Mouse (Mus musculus): Measurements from ENCODE around the gene Casc1. TPM values are rescaled to one million over a fixed set of nuclear protein-coding genes. Genes with fewer than 3 reads are reported as not detected.

The Casc1 gene
- total and polyA plus RNA-seq, 3 experiments: 0.21 to 0.33 (median 0.25) TPM

- in situ Hi-C loops (cut with MboI; ENCODE audit: low pct_ligation_motif_present, low pct_unique_long_range_greater_than_20kb, low sequenced_read_pairs) (no loop called here), dilution Hi-C loops (cut with MboI; ENCODE audit: extremely low pct_ligation_motif_present, extremely low pct_unique_long_range_greater_than_20kb, low sequenced_read_pairs) (no loop called here)
- DNase-seq (ENCODE audit: extremely low read depth): no peak
- Histone ChIP-seq H3K4me2 (ENCODE audit: insufficient read depth, low read depth, poor library complexity, severe bottlenecking) (no peak overlapping the region), H3K27me3 (replicated peaks) (no peaks in the 10 kb centered on the region), H3K9ac (ENCODE audit: insufficient read depth, low read depth) (no peak overlapping the region), H3K36me3 (replicated peaks in 1 of 2; ENCODE audit: control insufficient read depth in 1 of 2, insufficient read depth in 1 of 2, low read length in 1 of 2) (peaks cover 7 to 54% of the 10 kb centered on the region in 2 experiments), H3K79me2 (replicated peaks; ENCODE audit: control insufficient read depth, extremely low read depth, insufficient read depth, poor library complexity, severe bottlenecking) (no peaks in the 10 kb centered on the region; the same call in 1 of the 2 replicates), H3K4me1 (ENCODE audit: control insufficient read depth in 1 of 2, insufficient read depth in 2 of 2) (peaks cover 0 to 10% of the 10 kb centered on the region in 2 experiments; a peak in 2 of 4 replicates), H3K4me3 (replicated peaks in 1 of 3; ENCODE audit: low read depth in 2 of 3, low read length in 2 of 3, poor library complexity in 1 of 3) (no peak overlapping the region), H3K9me3 (replicated peaks; ENCODE audit: low read length) (no peaks in the 10 kb centered on the region), H3K27ac (ENCODE audit: insufficient read depth, low read depth) (no peak overlapping the region)
- no peak for TF ChIP-seq BHLHE40 (IDR thresholded peaks at IDR 0.05; ENCODE audit: low read depth, low read length)
- TF ChIP-seq NELFE (IDR thresholded peaks at IDR 0.05; ENCODE audit: low read depth, low read length): no peak
- TF ChIP-seq USF1 (IDR thresholded peaks at IDR 0.05; ENCODE audit: low read depth, low read length): no peak
- no peak for TF ChIP-seq TCF12 (IDR thresholded peaks at IDR 0.05; ENCODE audit: low read depth, low read length)
- no peak for TF ChIP-seq HCFC1 (IDR thresholded peaks at IDR 0.05; ENCODE audit: low read depth, low read length)
Measured at GRCm38 (mm10) chr6:145226296-145226695, 15.5 kb upstream of the Casc1 start.

- Histone ChIP-seq H3K4me1 (ENCODE audit: control insufficient read depth in 1 of 2, insufficient read depth in 2 of 2) (peaks cover 0 to 10% of the 10 kb centered on the region in 2 experiments; a peak in 2 of 4 replicates), H3K27ac (ENCODE audit: insufficient read depth, low read depth) (no peak overlapping the region), H3K36me3 (replicated peaks in 1 of 2; ENCODE audit: control insufficient read depth in 1 of 2, insufficient read depth in 1 of 2, low read length in 1 of 2) (peaks cover 5 to 55% of the 10 kb centered on the region in 2 experiments), H3K4me2 (ENCODE audit: insufficient read depth, low read depth, poor library complexity, severe bottlenecking) (no peak overlapping the region), H3K4me3 (replicated peaks in 1 of 3; ENCODE audit: low read depth in 2 of 3, low read length in 2 of 3, poor library complexity in 1 of 3) (no peak overlapping the region), H3K9ac (ENCODE audit: insufficient read depth, low read depth) (no peak overlapping the region), H3K79me2 (replicated peaks; ENCODE audit: control insufficient read depth, extremely low read depth, insufficient read depth, poor library complexity, severe bottlenecking) (no peaks in the 10 kb centered on the region; the same call in 1 of the 2 replicates), H3K27me3 (replicated peaks) (no peaks in the 10 kb centered on the region), H3K9me3 (replicated peaks; ENCODE audit: low read length) (no peaks in the 10 kb centered on the region)
- TF ChIP-seq E2F4 (IDR thresholded peaks at IDR 0.05; ENCODE audit: insufficient replicate concordance, low read depth, low read length): no peak
- no peak for TF ChIP-seq MYC (IDR thresholded peaks at IDR 0.05; ENCODE audit: low read depth, low read length)
- TF ChIP-seq EP300 (IDR thresholded peaks at IDR 0.05; ENCODE audit: low read length): no peak
- TF ChIP-seq ETS1 (conservative IDR thresholded peaks at IDR 0.05; ENCODE audit: low read depth, low read length): no peak
- no peak for TF ChIP-seq NRF1 (IDR thresholded peaks at IDR 0.05; ENCODE audit: low read depth, low read length)
- in situ Hi-C loops (cut with MboI; ENCODE audit: low pct_ligation_motif_present, low pct_unique_long_range_greater_than_20kb, low sequenced_read_pairs) (no loop called here), dilution Hi-C loops (cut with MboI; ENCODE audit: extremely low pct_ligation_motif_present, extremely low pct_unique_long_range_greater_than_20kb, low sequenced_read_pairs) (no loop called here)
- DNase-seq (ENCODE audit: extremely low read depth): no peak
Measured at GRCm38 (mm10) chr6:145224246-145224645, 13.4 kb upstream of the Casc1 start.

GRCm38 (mm10) chr6:145215826-145216225 is 5.0 kb upstream of the Casc1 start:
- Histone ChIP-seq H3K4me1 (ENCODE audit: control insufficient read depth in 1 of 2, insufficient read depth in 2 of 2) (peaks cover 3 to 9% of the 10 kb centered on the region in 2 experiments; a peak in 2 of 4 replicates), H3K4me2 (ENCODE audit: insufficient read depth, low read depth, poor library complexity, severe bottlenecking) (no peak overlapping the region), H3K36me3 (replicated peaks in 1 of 2; ENCODE audit: control insufficient read depth in 1 of 2, insufficient read depth in 1 of 2, low read length in 1 of 2) (peaks cover 13 to 58% of the 10 kb centered on the region in 2 experiments), H3K9me3 (replicated peaks; ENCODE audit: low read length) (no peaks in the 10 kb centered on the region), H3K27ac (ENCODE audit: insufficient read depth, low read depth) (no peak overlapping the region), H3K4me3 (replicated peaks in 1 of 3; ENCODE audit: low read depth in 2 of 3, low read length in 2 of 3, poor library complexity in 1 of 3) (no peak overlapping the region), H3K9ac (ENCODE audit: insufficient read depth, low read depth) (no peak overlapping the region), H3K27me3 (replicated peaks) (no peaks in the 10 kb centered on the region), H3K79me2 (replicated peaks; ENCODE audit: control insufficient read depth, extremely low read depth, insufficient read depth, poor library complexity, severe bottlenecking) (0 out of 2 replicates have a peak, but pooled peaks cover 2% of the 10 kb centered on the region)
- TF ChIP-seq MAZ (IDR thresholded peaks at IDR 0.05; ENCODE audit: low read depth, low read length) (no peak), USF2 (conservative IDR thresholded peaks at IDR 0.05; ENCODE audit: low read depth, low read length) (no peak), NELFE (IDR thresholded peaks at IDR 0.05; ENCODE audit: low read depth, low read length) (no peak), POLR2A (IDR thresholded peaks at IDR 0.05; ENCODE audit: low read depth, low read length) (no peak), TCF12 (IDR thresholded peaks at IDR 0.05; ENCODE audit: low read depth, low read length) (no peak), SIN3A (IDR thresholded peaks at IDR 0.05; ENCODE audit: low read length) (no peak), CTCF (conservative IDR thresholded peaks at IDR 0.05 in 1 of 2, IDR thresholded peaks at IDR 0.05 in 1 of 2; ENCODE audit: low read depth in 2 of 2, low read length in 2 of 2) (no peak), ZMIZ1 (IDR thresholded peaks at IDR 0.05; ENCODE audit: low read depth, low read length) (no peak), RAD21 (IDR thresholded peaks at IDR 0.05; ENCODE audit: low read depth, low read length) (no peak), NRF1 (IDR thresholded peaks at IDR 0.05; ENCODE audit: low read depth, low read length) (no peak), CHD2 (IDR thresholded peaks at IDR 0.05; ENCODE audit: low read length) (no peak), EP300 (IDR thresholded peaks at IDR 0.05; ENCODE audit: low read length) (no peak), PAX5 (IDR thresholded peaks at IDR 0.05; ENCODE audit: low read length) (no peak), USF1 (IDR thresholded peaks at IDR 0.05; ENCODE audit: low read depth, low read length) (no peak), RCOR1 (conservative IDR thresholded peaks at IDR 0.05; ENCODE audit: low read depth, low read length) (no peak), E2F4 (IDR thresholded peaks at IDR 0.05; ENCODE audit: insufficient replicate concordance, low read depth, low read length) (no peak), IRF4 (IDR thresholded peaks at IDR 0.05; ENCODE audit: low read depth, low read length) (no peak), MAFK (IDR thresholded peaks at IDR 0.05; ENCODE audit: insufficient replicate concordance, low read length) (no peak), JUND (conservative IDR thresholded peaks at IDR 0.05; ENCODE audit: low read depth, low read length) (no peak)
- no peak for DNase-seq (ENCODE audit: extremely low read depth)
- dilution Hi-C loops (cut with MboI; ENCODE audit: extremely low pct_ligation_motif_present, extremely low pct_unique_long_range_greater_than_20kb, low sequenced_read_pairs): no loop called here
- in situ Hi-C loops (cut with MboI; ENCODE audit: low pct_ligation_motif_present, low pct_unique_long_range_greater_than_20kb, low sequenced_read_pairs): no loop called here
